33 mouse cellular contexts compared by ENCODE assay signal in genomic region chr9:70197992-70198391, GRCm38 (mm10). TPM values are rescaled to one million over a fixed set of nuclear protein-coding genes. Genes with fewer than 3 reads are reported as not detected.
A peak's percentile ranks its signal among the peaks of the same experiment; 100 is the strongest.
DNase-seq lines count a peak whose midpoint lies in the region; ATAC-seq lines count a peak whose summit lies in the region.
"Had no signal": no experiment of that assay in that cellular context is flagged by ENCODE, and none has a peak within 500 bp of the region (broad histone marks: within the 10 kb centered on the region; RNA-seq: fewer than 3 reads in every experiment).

No protein-coding gene starts in this region.

- no peak overlapping the region for H3K9ac ChIP-seq in heart, embryonic 16.5 days (ENCODE audit: low read length)
- no peak overlapping the region for H3K9ac ChIP-seq in heart, embryonic 11.5 days (ENCODE audit: low read depth, low read length)
- H3K9ac ChIP-seq in limb, embryonic 15.5 days: no peak overlapping the region
- H3K9ac ChIP-seq: embryonic facial prominence, embryonic 13.5 days; forebrain, embryonic 12.5 days; forebrain, embryonic 15.5 days; heart, embryonic 12.5 days; hindbrain, embryonic 13.5 days had no signal

- DNase-seq in gastrocnemius, adult 18-20 months (ENCODE audit: low spot score): peak; percentile 18
- no peak for DNase-seq in gastrocnemius, postnatal 36 days
- DNase-seq in limb, embryonic 10.5 days (ENCODE audit: low spot score): no peak
- DNase-seq in cerebellum, adult 18-20 months: no peak
- DNase-seq: adrenal gland, postnatal 10 days; adrenal gland, postnatal 36 days; B cell, adult 2 months; cerebellum, adult 11 months; cerebellum, adult 8-10 months; cerebellum, postnatal 10 days; cerebellum, postnatal 36 days; embryo, embryonic 11 days; gastrocnemius, postnatal 14 days; heart, adult 2 months; heart, postnatal 10 days; heart, postnatal 36 days; kidney, adult 2 months had no signal

- H3K36me3 ChIP-seq in heart, embryonic 16.5 days (ENCODE audit: control insufficient read depth, insufficient read depth): no peaks in the 10 kb centered on the region
- H3K36me3 ChIP-seq in heart, embryonic 11.5 days (ENCODE audit: control insufficient read depth, insufficient read depth, low read length): no peaks in the 10 kb centered on the region
- H3K36me3 ChIP-seq in limb, embryonic 15.5 days: no peaks in the 10 kb centered on the region
- no peaks in the 10 kb centered on the region for H3K36me3 ChIP-seq in limb, embryonic 10.5 days
- H3K36me3 ChIP-seq: embryonic facial prominence, embryonic 10.5 days; embryonic facial prominence, embryonic 13.5 days; forebrain, embryonic 12.5 days; forebrain, embryonic 15.5 days; G1E; heart, embryonic 12.5 days; hindbrain, embryonic 10.5 days; hindbrain, embryonic 13.5 days had no signal

- WGBS in heart, embryonic 16.5 days: 51% methylated on average over 8 of the region's 8 CpGs
- WGBS in heart, embryonic 11.5 days (ENCODE audit: insufficient replicate concordance): 57% methylated on average over 8 of the region's 8 CpGs
- WGBS in limb, embryonic 15.5 days: 87% methylated on average over 8 of the region's 8 CpGs
- 90% methylated on average over 8 of the region's 8 CpGs for WGBS in limb, embryonic 10.5 days

- H3K4me2 ChIP-seq in heart, embryonic 16.5 days (ENCODE audit: low read depth, low read length): no peak overlapping the region
- H3K4me2 ChIP-seq in heart, embryonic 11.5 days: no peak overlapping the region
- no peak overlapping the region for H3K4me2 ChIP-seq in limb, embryonic 15.5 days
- H3K4me2 ChIP-seq: embryonic facial prominence, embryonic 13.5 days; forebrain, embryonic 12.5 days; forebrain, embryonic 15.5 days; heart, embryonic 12.5 days; hindbrain, embryonic 13.5 days had no signal

- intact Hi-C loops in gastrocnemius, postnatal 36 days (cut with DNase I): no loop called here

- no peaks in the 10 kb centered on the region for H3K4me1 ChIP-seq in heart, embryonic 16.5 days (ENCODE audit: control insufficient read depth, insufficient read depth, low read length)
- no peaks in the 10 kb centered on the region for H3K4me1 ChIP-seq in heart, embryonic 11.5 days (ENCODE audit: control insufficient read depth, insufficient read depth, low read length)
- H3K4me1 ChIP-seq in limb, embryonic 15.5 days: no peaks in the 10 kb centered on the region
- no peaks in the 10 kb centered on the region for H3K4me1 ChIP-seq in limb, embryonic 10.5 days
- H3K4me1 ChIP-seq: embryonic facial prominence, embryonic 10.5 days; embryonic facial prominence, embryonic 13.5 days; forebrain, embryonic 12.5 days; forebrain, embryonic 15.5 days; hindbrain, embryonic 13.5 days had no signal

- ATAC-seq in heart, embryonic 16.5 days (replicated peaks; ENCODE audit: extremely low read depth, insufficient read depth, low FRiP score): 0 out of 2 replicates have a peak, but pooled peaks have one; percentile 55
- no peak for ATAC-seq in heart, embryonic 11.5 days (replicated peaks; ENCODE audit: insufficient number of reproducible peaks, low FRiP score, low TSS enrichment)
- 0 out of 2 replicates have a peak, but pooled peaks have one; percentile 40 for ATAC-seq in limb, embryonic 15.5 days (ENCODE audit: insufficient number of reproducible peaks, low FRiP score, low TSS enrichment, low read depth)
- ATAC-seq: forebrain, embryonic 15.5 days; hindbrain, embryonic 16.5 days; intestine, embryonic 16.5 days; Patski had no signal

- H3K27me3 ChIP-seq in heart, embryonic 16.5 days (ENCODE audit: control insufficient read depth, insufficient read depth, low read length): no peaks in the 10 kb centered on the region
- H3K27me3 ChIP-seq in heart, embryonic 11.5 days (ENCODE audit: control insufficient read depth, insufficient read depth, low read length): no peaks in the 10 kb centered on the region
- no peaks in the 10 kb centered on the region for H3K27me3 ChIP-seq in limb, embryonic 15.5 days
- H3K27me3 ChIP-seq in limb, embryonic 10.5 days (ENCODE audit: low read depth, poor library complexity, severe bottlenecking): no peaks in the 10 kb centered on the region
- H3K27me3 ChIP-seq: CH12.LX; embryonic facial prominence, embryonic 13.5 days; forebrain, embryonic 12.5 days; forebrain, embryonic 15.5 days; heart, embryonic 12.5 days; hindbrain, embryonic 13.5 days; Patski had no signal

- H3K27ac ChIP-seq in heart, embryonic 16.5 days (ENCODE audit: low read length): no peak overlapping the region
- no peak overlapping the region for H3K27ac ChIP-seq in heart, embryonic 11.5 days (ENCODE audit: low read depth, low read length)
- H3K27ac ChIP-seq in limb, embryonic 15.5 days: no peak overlapping the region
- H3K27ac ChIP-seq in limb, embryonic 10.5 days: no peak overlapping the region
- H3K27ac ChIP-seq: embryonic facial prominence, embryonic 10.5 days; embryonic facial prominence, embryonic 13.5 days; forebrain, embryonic 12.5 days; forebrain, embryonic 15.5 days; heart, adult 2 months; hindbrain, embryonic 10.5 days; hindbrain, embryonic 13.5 days had no signal

- no peak overlapping the region for H3K4me3 ChIP-seq in heart, embryonic 16.5 days (ENCODE audit: low read length)
- H3K4me3 ChIP-seq in heart, embryonic 11.5 days (ENCODE audit: low read depth, low read length): no peak overlapping the region
- no peak overlapping the region for H3K4me3 ChIP-seq in limb, embryonic 15.5 days
- H3K4me3 ChIP-seq in limb, embryonic 10.5 days: no peak overlapping the region
- H3K4me3 ChIP-seq: embryonic facial prominence, embryonic 10.5 days; embryonic facial prominence, embryonic 13.5 days; erythroblast, embryonic 14.5 days; forebrain, embryonic 12.5 days; forebrain, embryonic 15.5 days; heart, adult 2 months; heart, embryonic 12.5 days; hindbrain, embryonic 10.5 days; hindbrain, embryonic 13.5 days had no signal

- 0 out of 2 replicates have a peak, but pooled peaks cover 3% of the 10 kb centered on the region for H3K9me3 ChIP-seq in heart, embryonic 16.5 days (replicated peaks; ENCODE audit: control insufficient read depth, low read length)
- no peaks in the 10 kb centered on the region for H3K9me3 ChIP-seq in heart, embryonic 11.5 days (replicated peaks; ENCODE audit: control insufficient read depth, low read length)
- no peaks in the 10 kb centered on the region for H3K9me3 ChIP-seq in limb, embryonic 15.5 days
- no peaks in the 10 kb centered on the region for H3K9me3 ChIP-seq in limb, embryonic 10.5 days (replicated peaks)
- H3K9me3 ChIP-seq: embryonic facial prominence, embryonic 10.5 days; embryonic facial prominence, embryonic 13.5 days; forebrain, embryonic 12.5 days; forebrain, embryonic 15.5 days; G1E; hindbrain, embryonic 10.5 days; hindbrain, embryonic 13.5 days had no signal

RNA-seq across cellular contexts. Expression of gene Myo1e, which starts 9.2 kb away (rescaled TPM):
- 1 to 10 TPM; 6.8 to 8.7 TPM for total RNA-seq in gastrocnemius, adult 18-20 months (2021)
- total RNA-seq in gastrocnemius, postnatal 36 days (2021): 1 to 10 TPM; 7.0 to 8.4 TPM
- polyA plus RNA-seq in heart, embryonic 16.5 days (2015; fragmentation: Nextera tagmentation; extraction: Ambion mirVana): 12.2 and 15.6 TPM in 2 replicates
- 10.7 and 11.2 TPM in 2 replicates for polyA plus RNA-seq in heart, embryonic 11.5 days (2014; fragmentation: Nextera tagmentation; extraction: Ambion mirVana)
- 27.5 and 28.5 TPM in 2 replicates for polyA plus RNA-seq in limb, embryonic 15.5 days (2015; fragmentation: Nextera tagmentation; extraction: Ambion mirVana)
- polyA plus RNA-seq in limb, embryonic 10.5 days (2016; fragmentation: Nextera tagmentation; extraction: Ambion mirVana): 13.3 and 18.9 TPM in 2 replicates

RNA-seq across cellular contexts. Expression of gene Fam81a, which starts 55.6 kb away (rescaled TPM):
- total RNA-seq in gastrocnemius, adult 18-20 months (2021): 1 to 10 TPM in 1 of 2 experiments, under 1 TPM in 1; 0.71 to 1.5 TPM
- total RNA-seq in gastrocnemius, postnatal 36 days (2021): 1 to 10 TPM in 1 of 2 experiments, under 1 TPM in 1; 0.62 to 1.6 TPM
- polyA plus RNA-seq in heart, embryonic 16.5 days (2015; fragmentation: Nextera tagmentation; extraction: Ambion mirVana): 41.4 and 43.9 TPM in 2 replicates
- 20.9 and 24.7 TPM in 2 replicates for polyA plus RNA-seq in heart, embryonic 11.5 days (2014; fragmentation: Nextera tagmentation; extraction: Ambion mirVana)
- polyA plus RNA-seq in limb, embryonic 15.5 days (2015; fragmentation: Nextera tagmentation; extraction: Ambion mirVana): 8.2 and 8.3 TPM in 2 replicates
- polyA plus RNA-seq in limb, embryonic 10.5 days (2016; fragmentation: Nextera tagmentation; extraction: Ambion mirVana): 1.6 and 2.1 TPM in 2 replicates
- total RNA-seq: G1E had no signal
- polyA plus RNA-seq: erythroblast, embryonic 14.5 days; G1E had no signal
